Mouse (Mus musculus): ENCODE data around the gene Prkg2.

Gene Prkg2

DNA sequence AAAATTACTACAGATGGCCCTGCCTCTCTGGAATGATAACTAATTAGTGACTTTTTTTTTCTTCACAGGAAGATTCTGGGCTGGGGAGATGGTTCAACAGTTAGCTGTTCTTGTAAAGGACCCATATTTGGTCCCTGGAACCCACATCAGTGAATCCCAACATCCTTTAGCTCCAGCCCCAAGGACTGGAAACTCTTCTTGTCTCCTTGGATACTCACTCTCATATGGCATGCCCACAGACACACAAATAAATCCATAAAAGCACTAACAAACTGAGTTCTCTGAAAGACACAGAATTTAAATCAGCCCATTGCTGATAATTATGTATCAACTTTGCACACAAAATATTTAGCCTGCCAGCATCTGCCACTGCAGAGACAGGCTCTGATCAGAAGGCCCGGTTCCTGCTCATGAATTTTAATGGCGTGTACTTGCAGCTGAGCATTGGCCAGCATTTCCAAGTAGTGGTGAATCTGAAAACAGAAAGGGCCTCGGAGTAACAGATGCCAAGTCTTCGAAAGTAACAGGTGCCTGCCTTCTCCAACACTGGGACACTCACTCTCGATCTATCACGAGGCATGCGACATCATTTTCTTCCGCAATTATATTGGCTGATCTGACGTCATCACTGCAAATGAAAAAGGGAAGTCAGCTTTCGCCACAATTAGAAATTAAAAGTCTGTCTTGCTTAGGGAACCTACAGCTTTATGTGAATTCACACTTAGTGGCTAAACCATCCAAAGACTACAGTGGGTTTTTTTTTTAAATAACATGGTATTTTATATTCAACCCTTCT, 61.1 kb downstream of the Prkg2 start:
- DNase-seq = no peak

DNA sequence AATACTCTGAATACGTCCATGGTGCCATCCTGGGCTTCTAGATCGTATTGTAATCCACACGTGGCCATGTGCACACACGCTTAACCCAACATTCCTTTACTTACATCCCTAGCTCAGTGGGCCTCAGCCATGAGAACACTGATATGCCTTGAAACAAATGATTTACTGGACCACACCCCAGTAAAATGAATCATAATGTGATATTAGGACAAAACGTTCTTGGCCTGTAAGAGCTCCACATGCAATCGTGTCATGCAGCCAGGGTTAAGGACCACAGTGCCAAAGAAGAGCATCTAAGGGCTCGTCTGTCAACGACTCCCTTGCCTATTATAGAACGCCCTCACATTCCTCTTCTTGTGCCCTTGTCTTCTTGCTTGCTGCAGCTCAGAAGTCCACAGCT, 70.5 kb downstream of the Prkg2 start:
- DNase-seq = no peak

DNA sequence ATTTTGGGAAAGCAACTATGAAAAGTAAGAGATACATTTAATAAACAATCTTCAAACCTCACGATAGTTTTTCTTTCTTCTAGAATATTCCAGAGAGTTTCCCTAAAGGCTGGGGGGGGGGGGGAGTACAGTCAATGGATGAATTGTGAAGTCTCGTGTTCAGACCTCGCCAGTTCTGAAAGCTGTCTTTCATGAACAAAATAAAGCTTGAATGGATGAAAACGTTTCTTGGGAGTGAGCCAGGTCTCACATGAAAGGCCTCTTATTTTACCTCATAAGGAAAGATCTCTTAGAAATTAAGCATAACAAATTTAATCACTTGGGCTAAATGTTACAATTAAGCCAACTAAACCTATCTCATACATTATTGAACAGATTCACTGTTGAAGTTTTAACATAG, 72.0 kb downstream of the Prkg2 start:
- no peak for DNase-seq

DNA sequence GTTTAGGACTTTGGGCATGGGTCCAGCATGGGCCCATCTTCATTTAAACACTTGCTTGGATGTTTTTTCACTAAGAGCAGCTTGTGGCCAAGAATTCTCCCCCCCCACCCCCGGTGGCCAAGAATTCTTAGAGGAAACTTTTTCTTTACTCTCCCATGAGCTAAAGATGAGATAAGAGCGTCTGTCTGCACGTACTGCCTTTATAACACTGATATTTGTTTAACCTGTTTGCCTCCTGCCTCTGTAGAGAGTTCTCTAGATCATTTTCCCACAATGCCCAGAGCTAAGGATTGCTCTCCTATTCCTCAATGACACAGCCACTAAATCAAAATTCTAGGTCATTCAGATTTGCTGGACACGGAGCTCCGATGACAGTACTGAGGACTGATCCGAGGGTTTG, 72.8 kb downstream of the Prkg2 start:
- DNase-seq = no peak

DNA sequence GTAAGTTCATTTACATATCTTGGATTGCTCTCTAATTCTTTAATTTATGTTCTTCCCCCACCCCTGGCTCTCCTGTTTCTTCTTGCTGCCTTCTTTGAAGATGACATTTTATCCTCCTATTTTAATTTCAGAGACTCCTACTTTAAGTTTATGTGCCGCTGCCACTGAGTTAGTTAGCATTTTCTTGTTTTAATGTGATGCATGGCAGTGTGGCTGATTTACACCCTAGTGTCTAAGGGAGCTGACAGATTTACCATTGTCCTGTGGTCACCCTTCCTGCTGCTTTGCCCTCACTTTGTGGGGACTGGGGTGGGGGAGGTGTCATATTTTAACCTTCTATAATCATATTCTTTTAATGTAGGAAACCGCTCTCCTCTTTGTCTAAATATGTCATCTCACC, 74.7 kb downstream of the Prkg2 start:
- no peak for DNase-seq

DNA sequence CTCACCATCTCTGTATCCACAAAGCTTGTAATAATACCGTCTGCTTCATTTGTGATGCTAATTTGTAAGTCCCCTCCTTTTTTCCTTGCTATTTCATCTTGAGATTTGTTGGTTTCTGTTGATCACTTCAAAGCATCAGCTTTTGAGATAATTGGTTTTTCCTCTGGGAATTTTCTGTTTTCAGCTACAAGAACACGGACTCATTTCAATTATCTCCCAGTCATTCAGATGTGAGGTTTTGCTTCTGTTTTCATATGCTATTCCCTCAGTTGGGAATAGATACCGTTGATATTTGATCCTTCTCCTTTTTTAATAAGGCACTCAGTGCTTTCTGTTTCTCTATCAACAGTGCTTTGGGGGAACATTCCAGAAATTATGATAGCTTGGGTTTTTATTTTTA, 81.6 kb downstream of the Prkg2 start:
- DNase-seq = no peak

DNA sequence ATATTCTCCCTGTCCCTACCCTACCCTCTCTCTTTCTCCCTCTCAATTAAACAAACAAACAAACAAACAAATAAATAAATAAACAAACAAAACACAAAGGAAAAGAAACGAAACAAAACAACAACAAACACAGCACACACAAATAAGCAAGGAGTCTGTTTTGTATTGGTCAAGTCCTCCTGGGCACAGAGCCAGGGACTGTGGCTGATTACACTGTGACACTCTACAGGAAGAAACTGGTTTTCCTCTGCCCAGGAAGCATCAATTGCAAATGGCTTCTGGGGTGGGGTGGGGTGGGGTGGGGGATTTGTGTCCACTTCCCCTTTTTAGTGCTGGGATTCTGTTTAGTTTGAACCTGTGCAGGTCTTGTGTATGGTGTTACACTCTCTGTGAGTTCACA, 83.8 kb downstream of the Prkg2 start:
- DNase-seq = no peak

DNA sequence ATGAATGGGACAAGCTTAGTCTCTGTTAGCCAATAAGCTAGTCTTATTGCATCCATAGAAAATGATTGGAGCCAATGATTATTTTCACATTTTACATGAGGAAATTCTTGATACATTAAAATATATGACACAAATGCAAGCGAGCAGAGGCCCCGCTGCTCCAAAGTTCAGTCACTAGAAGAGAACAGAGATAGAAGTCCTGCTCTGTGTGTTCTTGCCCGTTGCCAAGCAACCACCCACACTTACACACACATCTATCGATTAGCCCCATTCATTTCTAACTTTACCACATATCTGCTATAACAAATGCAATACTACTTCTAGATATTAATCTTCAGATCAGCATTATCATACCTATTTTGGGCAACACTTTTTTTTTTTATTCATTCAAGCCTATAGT, 85.6 kb downstream of the Prkg2 start:
- no peak for DNase-seq

DNA sequence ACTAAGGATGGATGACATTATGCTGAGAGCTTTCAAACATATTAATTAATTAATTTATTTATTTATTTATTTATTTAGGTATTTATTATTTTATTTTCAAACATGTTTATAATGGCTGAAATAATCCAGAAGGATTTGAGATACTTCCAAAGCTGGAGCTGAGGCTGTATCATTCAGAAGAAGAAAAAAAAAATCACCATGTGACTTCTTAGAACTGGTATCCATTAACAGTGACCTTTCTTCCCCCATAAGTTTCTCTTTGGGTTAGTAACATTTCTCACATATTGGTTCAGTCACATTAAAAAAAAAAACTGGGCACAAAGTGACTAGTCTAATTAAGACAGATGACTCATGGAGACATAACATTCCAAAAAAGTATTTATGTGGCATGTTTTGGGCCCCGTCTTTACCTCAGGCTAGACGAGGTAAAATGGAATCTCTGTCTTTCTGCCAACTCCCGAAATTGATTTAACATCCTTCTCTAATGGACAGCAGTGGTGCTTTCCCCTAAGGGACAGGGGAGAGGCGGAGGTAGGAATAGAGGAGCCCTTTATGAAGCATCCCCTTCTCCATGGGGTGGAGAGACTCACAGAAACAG, 86.6 kb downstream of the Prkg2 start:
- no peak for DNase-seq

DNA sequence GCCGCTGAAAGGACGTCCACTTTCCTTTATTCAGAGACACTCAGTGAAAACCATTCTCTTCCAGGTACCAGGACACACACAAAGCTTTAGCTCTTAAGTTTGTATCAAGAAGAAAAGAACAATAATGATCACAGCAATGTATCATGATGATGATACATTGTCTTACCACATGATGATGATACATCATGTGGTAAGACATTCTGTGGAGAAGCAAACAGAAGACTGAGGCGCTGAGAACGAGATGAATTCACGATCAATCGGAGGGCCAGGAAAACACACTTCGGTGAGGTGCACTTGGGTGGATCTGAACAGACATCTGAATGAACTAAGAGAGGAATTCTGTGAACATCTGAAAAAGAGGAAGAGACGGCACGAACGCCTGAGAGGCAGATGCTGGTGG, 87.4 kb downstream of the Prkg2 start:
- no peak for DNase-seq

DNA sequence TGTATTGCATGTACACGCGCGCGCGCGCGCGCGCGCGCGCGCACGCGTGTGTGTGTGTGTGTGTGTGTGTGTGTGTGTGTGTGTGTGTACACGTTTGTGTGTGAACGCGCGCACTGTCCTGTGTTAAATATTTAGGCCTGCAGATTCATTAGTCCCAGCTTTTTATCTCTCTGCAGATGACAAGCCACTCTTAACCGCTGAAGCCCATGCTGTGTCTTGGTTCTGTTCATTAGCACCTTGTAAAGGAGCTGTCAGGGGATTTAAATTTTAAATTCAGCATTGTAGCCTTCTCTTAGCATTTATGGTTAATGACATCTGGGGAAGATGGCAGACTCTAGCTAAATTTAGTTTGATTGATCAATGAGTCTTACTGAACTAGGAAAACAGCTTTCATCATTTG, 90.5 kb downstream of the Prkg2 start:
- DNase-seq = no peak

DNA sequence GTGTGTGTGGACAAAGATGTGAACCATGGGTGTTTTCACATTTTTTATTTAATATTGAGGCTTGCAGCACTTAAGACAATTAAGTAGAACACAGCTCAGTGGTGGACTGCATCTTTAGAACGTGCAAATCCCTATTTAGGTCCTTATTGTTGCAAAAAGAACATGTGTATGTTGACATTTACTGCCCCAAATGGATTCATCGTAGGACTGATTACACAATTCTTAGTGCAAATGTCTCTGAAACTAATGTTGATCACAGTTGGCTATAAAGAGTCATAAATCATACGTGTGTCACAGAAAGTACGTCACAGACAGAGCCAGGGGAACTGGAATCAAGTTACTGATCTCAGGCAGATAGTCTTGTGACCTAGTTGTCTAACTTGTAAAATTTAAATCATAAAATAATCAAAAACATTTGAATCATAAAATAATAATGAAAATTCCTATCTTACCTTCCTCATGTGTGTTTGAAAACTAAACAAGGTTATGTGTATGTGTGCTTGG, 91.0 kb downstream of the Prkg2 start:
- DNase-seq = no peak

DNA sequence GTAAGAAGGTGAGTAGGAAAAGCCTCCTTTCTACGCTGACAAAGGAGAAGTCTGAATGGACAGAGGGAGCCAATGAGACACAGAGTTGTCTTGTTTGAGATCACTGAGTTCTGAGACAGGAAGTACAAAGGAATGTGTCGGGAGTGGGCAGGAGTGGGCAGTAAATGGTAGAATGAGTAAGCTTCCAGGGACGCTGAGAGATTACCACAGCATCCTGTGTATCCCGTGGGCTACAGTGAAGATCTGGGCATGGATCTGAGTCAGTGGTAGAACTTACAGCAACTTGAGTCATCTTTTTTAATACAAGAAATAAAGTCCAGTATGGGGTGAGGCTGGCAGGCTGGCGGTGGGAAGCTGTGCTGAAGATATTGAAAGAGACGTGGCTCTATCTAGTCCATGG, 93.4 kb downstream of the Prkg2 start:
- DNase-seq = no peak

DNA sequence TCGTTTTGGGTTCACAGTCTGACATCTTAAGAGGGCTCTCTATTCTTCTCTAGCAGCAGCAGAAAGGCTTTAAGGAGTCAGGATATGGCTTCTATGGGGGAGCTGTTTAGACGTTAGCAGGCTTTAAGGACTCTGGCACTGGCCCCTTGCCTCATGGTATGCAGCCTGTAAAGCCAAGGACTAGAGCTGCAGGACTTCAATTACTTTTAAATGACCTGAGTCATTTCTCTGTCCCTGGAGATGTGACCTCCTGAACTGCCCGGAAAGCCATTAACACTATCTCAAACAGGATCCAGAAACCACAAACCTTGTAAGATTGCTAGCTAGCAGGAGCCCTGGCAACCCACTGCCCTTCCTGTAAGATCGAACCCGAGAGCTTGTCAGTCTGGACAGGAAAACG, 96.4 kb downstream of the Prkg2 start:
- DNase-seq = no peak

DNA sequence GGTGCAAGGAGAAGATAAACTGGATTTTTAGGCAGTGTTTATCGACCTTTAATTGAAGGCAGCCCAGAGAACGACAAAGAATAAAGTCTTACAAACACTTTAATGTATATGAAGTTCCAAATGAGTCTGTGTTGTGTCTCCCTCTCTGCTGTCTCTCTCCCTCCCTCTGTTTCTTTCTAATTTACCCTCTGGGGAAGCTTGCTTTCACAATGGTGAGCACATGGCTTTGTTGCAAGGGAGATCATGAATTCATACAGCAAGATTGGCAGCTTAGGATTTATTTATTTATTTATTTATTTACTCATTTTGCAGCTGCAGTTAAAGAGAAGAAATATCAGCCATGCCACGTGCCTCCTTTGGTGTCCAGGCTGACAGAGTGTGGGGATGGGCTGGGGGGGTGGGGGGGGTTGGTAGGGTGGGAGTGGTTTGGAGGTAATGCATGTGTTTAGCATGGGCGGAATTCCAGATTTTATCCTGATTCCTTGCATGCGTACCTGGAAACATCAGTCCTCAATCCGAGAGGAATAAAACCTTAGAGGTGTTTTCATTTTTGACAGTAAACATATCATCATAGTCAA, 97.4 kb downstream of the Prkg2 start:
- DNase-seq = no peak

DNA sequence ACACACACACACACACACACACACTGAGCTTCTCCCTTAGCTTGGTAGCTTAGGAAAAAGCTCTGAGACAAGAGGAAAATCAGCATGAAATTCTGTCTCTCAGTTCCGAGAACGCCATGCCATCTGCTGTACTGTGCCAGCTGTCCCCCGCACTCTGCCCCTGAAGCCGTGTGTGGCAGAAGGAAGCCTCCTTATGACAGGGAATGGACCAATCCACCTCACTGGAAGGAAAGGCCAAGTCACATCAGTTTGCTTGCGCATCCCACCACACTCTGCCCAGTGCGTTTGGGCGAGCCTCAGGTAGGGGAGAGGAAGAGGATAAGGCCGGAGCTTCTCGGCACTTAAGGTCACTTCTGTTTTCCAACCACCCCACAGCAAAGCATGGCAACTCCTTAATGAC, 98.0 kb downstream of the Prkg2 start:
- no peak for DNase-seq

DNA sequence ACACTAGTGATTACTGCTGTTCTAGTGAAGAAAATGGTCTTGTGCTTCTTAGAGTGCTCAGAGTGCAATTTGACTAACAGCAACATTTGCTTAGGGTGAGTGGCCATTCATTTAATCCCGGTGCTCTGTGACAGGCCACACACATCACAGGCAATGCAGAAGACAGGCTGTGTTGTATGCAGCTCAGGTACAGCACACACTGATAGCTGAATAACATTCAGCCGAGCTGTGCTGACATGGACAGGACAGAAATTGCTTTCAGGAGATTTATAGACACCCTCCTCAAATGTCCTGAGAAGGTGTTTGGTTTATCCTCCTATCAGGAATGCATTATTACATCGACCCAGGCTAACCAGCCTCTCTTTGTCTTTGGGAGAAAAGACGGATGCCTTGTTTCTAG, 99.3 kb downstream of the Prkg2 start:
- DNase-seq = no peak

DNA sequence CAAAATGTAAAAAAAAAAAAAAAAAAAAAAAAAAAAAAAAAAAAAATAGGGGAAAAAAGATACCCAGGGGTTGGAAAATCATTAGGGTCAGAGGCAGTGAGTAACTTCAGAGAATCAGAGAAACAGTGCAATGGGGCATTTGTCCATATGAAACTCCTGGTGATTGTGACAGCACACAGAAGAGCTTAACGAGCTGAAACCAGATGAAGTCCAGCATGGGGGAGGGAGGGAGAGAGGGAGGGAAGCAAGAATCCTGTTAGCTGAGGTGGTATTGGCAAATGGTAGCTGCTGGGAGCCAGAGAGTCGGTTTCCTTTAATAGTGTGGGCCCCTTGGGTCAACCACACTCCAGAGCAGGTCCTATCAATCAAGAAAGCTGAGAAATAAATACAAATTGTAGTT, 100.5 kb downstream of the Prkg2 start:
- no peak for DNase-seq

DNA sequence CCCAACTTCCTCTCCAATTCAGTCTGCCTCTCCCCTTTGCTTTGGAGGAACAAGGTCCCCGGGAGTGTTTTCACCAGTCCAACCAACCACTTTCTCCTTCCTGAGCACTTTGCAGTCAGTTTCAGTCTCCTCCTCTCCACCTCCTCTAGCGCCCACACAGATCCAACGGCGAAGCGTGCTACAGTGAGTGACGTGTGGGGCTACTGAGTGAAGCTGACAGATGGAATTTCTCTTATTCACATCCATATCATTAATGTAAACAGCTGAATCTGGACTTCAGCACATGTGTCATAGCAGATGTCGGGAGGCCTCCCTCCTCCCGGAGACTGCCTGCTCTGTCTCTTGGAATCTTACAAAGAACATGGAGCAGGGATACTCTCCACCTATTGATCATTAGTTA, 101.2 kb downstream of the Prkg2 start:
- DNase-seq = no peak

DNA sequence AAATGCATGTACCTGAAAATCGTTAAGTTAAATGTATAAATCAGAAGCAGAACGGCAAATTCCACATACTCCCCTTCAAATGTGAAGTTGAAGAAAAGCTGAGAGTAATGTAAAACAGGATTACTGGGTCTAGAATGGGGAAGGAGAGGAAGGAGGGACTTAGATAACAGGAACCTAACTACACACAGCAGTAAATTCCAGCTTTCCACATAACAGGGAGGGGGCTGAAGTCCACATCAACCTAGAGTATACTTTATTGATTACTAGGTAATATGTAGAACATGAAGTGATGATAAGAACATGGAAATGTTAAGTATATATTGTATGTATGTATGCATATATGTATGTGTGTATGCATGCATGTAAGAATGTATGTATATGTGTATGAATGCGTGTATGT, 114.2 kb downstream of the Prkg2 start:
- no peak for DNase-seq

DNA sequence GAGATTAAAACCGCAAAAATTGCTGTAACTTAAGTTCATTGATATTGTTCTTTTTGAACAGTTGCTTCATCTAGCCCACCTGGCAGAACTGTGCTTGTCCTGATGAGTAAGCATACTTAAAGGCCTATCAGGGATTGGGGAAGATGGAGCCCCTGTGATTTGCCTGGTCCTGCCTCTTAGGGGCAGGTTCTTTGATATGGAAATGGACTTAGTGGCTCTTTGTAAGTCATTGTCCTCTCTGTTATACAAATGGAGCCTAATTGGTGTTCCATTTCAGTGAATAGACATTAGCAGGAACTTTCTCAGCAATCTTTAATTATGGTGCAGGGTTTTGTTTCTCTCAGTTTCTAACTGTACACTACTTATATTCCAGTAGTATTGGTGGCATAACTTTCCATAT, 115.5 kb downstream of the Prkg2 start:
- no peak for DNase-seq

DNA sequence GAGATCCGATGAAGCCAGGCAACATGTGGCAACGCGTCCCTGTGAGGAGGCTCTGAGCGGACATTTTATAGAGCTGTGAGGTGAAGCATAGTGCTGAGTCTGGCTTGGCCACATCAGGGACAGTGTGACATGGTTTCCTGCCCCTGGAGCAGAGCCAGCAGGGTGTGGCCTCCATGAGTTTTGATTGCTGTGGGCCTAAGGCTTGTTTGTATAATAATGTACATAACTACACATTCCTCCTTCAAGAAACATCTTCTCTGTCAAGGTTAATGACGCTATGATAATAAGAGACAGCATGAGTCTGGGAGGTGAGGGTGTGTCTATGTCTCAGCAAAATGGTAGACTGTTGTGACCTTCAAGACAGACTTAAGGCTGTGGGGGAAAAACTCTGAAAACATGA, 118.4 kb downstream of the Prkg2 start:
- no peak for DNase-seq

DNA sequence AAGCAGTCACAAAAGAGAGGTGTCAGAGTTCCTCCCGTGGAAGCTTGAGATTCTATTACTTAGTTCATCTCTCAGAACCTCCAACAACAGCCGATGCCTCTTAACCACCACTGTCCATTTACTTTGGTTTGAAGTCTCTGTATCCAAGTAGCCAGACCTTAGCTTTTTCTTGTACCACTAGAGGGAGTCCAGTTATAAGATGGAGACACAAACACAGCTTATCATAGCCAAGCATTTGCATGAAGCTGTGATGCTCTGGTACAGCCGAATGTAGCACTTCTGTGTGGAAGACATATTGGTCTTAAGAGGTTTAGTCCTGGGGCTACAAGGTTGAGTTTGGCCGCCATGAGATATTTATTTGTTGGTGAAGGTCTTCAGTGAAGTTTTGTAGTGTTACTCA, 134.8 kb downstream of the Prkg2 start:
- DNase-seq = no peak

DNA sequence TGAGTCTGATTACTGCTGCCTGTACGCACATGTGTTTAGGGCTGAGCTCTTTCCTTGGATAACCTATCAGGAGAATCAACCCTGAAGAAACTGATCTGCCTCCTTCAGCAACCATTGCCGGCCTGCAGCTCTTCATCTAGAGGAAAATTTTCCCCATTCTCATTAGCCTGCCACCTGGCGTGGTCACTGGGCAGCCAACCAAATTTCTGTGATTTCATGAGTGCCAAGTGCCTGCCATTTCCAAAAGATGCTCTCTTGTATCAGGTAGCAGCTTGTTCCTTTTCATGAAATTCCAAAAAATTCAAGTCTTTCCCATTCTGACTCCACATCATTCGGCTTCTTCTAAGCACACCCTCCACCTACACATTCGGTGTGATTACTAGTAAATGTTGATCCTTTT, 136.2 kb downstream of the Prkg2 start:
- DNase-seq = no peak

DNA sequence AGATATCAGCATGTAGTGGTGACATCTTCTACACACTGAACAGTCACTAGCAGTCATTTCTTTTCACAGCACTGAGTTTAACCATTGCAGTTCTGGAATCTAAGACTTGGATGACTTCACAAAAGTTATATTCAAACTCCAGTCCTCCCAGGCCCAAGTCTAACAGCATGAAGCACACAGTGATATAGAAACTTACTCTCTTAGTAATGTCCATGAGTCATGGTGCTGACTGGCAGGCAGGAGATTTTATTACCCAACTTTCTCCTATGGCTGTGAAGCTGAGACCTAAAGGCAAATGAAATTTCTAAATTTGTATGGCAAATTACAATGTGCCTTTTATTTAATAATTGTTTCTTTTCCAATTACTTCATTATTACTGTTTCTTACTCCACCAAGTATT, 139.2 kb downstream of the Prkg2 start:
- DNase-seq = no peak
